Mouse (Mus musculus): ENCODE measurements around the gene D17H6S53E. TPM values are rescaled to one million over a fixed set of nuclear protein-coding genes. Genes with fewer than 3 reads are reported as not detected.

Gene D17H6S53E
- polyA plus RNA-seq, 1 experiment from 2014 or later = 9.6 TPM

DNA sequence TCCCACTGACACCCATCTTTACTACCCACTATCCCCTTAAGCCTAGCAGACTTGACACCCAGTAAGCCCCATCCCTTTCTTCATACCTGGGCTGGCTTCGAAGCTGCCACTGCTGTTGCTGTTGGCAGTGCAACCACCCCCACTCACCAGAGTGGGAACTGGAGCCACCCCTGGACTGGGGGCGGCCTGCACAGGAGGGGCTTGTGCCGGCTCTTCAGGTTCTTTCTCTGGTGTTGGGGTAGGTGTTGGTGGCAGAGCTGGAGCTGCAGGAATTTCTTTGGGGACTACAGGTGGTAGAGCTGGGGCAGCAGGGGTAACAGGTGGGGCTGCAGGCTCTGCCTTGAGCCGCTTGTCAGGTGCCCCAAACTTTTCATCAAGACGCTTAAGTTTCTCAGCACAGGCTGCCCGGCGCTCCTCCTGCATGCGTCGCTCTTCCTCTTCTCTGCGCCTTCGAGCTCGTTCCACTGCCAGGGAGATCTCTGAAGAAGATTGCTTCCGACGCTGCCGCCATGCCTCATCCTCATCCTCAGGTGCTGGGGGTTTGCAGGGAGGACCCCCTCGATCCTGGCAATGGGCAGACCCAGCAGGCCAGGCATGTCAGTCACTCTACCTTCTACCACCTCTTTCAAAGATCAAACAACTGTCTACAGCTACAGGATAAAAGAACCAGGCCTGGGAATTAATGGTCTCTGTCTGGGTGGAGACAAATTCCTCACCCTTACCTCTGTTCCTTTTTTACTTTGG, 32.8 kb downstream of the D17H6S53E start:
- 93% methylated on average over 16 of the region's 16 CpGs for WGBS
- H3K27me3 ChIP-seq (replicated peaks; ENCODE audit: low read depth, poor library complexity, severe bottlenecking) = no peaks in the 10 kb centered on the region
- no peak overlapping the region for H3K27ac ChIP-seq (replicated peaks)
- H3K4me1 ChIP-seq = peaks cover 34% of the 10 kb centered on the region
- peak overlapping the region; percentile 31; the same call in 1 of the 2 replicates for H3K4me3 ChIP-seq
- DNase-seq (ENCODE audit: low spot score) = no peak
- no peaks in the 10 kb centered on the region for H3K9me3 ChIP-seq
- H3K36me3 ChIP-seq (replicated peaks) = peaks cover 90% of the 10 kb centered on the region

DNA sequence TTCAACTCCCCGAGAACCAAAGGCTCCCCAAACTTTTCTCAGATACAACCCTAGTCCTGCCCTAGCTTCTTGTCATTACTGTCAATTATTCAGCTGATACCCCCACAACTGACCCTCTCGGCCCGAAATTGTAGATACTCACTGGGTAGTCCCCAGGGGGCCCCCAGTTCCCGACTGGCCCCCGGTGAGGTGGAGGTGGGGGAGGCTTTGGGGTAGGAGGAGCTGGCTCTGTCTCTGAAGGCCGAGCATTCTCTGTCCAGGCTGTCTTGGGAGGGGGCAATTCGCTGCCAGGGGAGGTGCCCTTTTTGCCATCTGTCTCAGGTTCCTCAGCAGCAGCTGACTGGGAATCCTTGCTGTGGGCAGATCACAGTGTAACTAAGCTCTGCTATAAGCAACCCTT, 33.5 kb downstream of the D17H6S53E start:
- Histone ChIP-seq H3K4me1 (peaks cover 28% of the 10 kb centered on the region), H3K9me3 (no peaks in the 10 kb centered on the region), H3K27me3 (replicated peaks; ENCODE audit: low read depth, poor library complexity, severe bottlenecking) (no peaks in the 10 kb centered on the region), H3K4me3 (no peak overlapping the region), H3K36me3 (replicated peaks) (peaks cover 84% of the 10 kb centered on the region), H3K27ac (replicated peaks) (no peak overlapping the region)
- 87% methylated on average over 7 of the region's 7 CpGs for WGBS
- DNase-seq (ENCODE audit: low spot score) = no peak

DNA sequence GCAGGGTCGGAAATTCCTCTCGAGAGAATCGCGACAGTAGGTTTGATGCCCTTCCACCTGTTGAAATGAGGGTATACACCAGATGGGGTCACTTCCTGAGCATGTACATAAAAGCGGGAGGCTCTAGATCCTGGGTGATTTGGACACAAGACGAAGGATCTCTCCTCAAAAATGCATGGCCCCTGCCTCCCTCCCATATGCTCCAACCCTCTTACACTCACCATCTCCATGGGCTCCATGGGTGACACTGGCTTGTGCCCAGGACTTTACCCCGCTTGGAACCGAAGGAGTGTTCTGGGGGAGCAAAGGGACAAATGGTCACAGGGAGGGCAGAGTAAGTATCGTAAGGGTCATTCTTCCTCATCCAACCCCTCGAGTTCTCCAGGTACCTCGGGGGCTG, 35.2 kb downstream of the D17H6S53E start:
- H3K36me3 ChIP-seq (replicated peaks) = peaks cover 66% of the 10 kb centered on the region
- peak overlapping the region; percentile 99; the same call in 1 of the 2 replicates for H3K4me3 ChIP-seq
- H3K9me3 ChIP-seq = no peaks in the 10 kb centered on the region
- DNase-seq (ENCODE audit: low spot score) = no peak
- peaks cover 30% of the 10 kb centered on the region for H3K4me1 ChIP-seq
- WGBS = 86% methylated on average over 11 of the region's 11 CpGs
- H3K27me3 ChIP-seq (replicated peaks; ENCODE audit: low read depth, poor library complexity, severe bottlenecking) = no peaks in the 10 kb centered on the region
- 0 out of 2 replicates have a peak overlapping the region, but pooled peaks have one; percentile 30 for H3K27ac ChIP-seq (replicated peaks)

DNA sequence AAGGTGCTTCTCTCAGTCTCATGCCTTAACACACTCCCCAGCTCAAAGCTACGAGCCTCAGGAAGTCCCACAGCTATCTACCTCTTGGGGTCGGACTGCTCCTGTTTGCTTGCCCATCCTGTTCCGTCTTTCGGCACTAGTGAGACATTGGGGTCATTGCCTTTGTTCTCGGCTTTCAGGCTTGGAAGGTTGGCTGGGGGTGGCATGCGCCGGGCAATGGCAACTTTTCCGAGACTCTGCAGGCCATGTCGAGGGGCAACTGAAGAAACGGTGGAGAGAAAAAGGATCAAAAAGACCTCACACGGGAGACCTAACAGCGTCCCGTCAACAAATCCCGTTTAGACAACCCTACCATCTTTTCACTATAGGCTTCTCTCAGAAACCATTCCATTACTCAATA, 35.9 kb downstream of the D17H6S53E start:
- 83% methylated on average over 14 of the region's 14 CpGs for WGBS
- H3K36me3 ChIP-seq (replicated peaks) = peaks cover 59% of the 10 kb centered on the region
- H3K4me1 ChIP-seq = peaks cover 31% of the 10 kb centered on the region

DNA sequence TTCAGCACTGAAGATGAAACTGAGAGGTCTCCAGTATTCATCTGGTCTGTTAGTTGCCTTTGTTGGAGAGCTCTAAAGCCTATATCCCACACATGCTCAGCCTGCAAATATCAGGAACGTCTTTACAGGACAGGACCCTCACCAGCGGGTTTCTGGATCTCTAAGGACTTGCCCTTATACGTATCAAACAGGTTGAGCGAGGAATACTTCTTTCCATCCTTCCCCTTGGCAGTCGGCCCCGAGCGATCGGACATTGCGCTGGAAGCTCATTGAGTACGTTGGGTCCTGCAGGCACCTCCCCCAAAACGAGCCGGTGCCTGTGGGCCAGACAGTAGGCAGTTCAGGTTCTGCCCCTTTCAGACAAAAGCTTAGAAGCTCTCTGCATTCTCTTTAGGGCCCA, 36.6 kb downstream of the D17H6S53E start:
- Histone ChIP-seq H3K27ac (replicated peaks) (peak overlapping the region; percentile 99; the same call in 1 of the 2 replicates), H3K9me3 (no peaks in the 10 kb centered on the region), H3K4me1 (peaks cover 31% of the 10 kb centered on the region), H3K36me3 (replicated peaks) (peaks cover 53% of the 10 kb centered on the region), H3K27me3 (replicated peaks; ENCODE audit: low read depth, poor library complexity, severe bottlenecking) (no peaks in the 10 kb centered on the region), H3K4me3 (peak overlapping the region; percentile 99)
- WGBS = 69% methylated on average over 12 of the region's 12 CpGs
- no peak for DNase-seq (ENCODE audit: low spot score)

More for the DNA sequence above, 35.9 kb downstream of the D17H6S53E start:
- peak overlapping the region; percentile 99 for H3K4me3 ChIP-seq
- DNase-seq (ENCODE audit: low spot score) = no peak
- H3K27ac ChIP-seq (replicated peaks) = peak overlapping the region; percentile 30; the same call in 1 of the 2 replicates
- H3K9me3 ChIP-seq = no peaks in the 10 kb centered on the region
- H3K27me3 ChIP-seq (replicated peaks; ENCODE audit: low read depth, poor library complexity, severe bottlenecking) = no peaks in the 10 kb centered on the region

DNA sequence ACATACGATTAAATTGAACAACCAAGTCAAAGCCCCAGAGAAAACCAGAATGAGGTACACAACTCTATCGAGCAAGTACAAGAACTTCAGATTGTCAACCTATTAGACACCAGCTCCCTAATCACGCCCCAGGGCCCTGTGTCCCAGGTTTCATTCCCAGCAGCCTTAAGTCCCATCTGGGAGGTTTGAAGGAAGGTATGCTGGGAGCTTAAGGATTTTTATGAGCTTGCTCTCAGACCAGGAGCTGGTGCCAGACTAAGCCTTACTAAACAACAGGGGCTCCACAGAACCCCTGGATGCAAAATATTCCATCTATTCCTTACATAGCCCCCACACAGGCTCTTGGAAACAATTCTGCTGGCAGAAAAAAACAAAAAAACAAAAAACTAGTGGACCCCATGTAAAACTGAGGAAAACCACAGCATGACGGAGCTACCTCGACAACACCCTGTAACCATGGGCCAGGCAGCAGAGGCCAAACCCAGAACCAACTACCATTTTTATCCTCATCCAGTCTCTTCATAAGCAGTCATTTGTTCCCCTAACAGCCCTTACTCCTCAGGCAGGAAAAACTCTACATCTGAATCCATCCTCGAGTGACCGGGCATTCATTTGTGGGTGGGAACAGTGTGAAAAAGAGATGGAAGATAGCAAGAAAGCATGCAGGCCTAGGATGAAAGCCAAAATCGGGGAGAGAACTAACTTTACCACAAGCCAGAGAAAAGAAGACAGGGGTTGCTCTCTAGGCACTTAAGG, 37.3 kb downstream of the D17H6S53E start:
- H3K36me3 ChIP-seq (replicated peaks) = peaks cover 45% of the 10 kb centered on the region
- no peak for DNase-seq (ENCODE audit: low spot score)
- H3K4me1 ChIP-seq = peaks cover 31% of the 10 kb centered on the region
- peak overlapping the region; percentile 99 for H3K27ac ChIP-seq (replicated peaks)
- 23% methylated on average over 8 of the region's 8 CpGs for WGBS
- H3K27me3 ChIP-seq (replicated peaks; ENCODE audit: low read depth, poor library complexity, severe bottlenecking) = no peaks in the 10 kb centered on the region
- H3K9me3 ChIP-seq = no peaks in the 10 kb centered on the region
- H3K4me3 ChIP-seq = peak overlapping the region; percentile 99

DNA sequence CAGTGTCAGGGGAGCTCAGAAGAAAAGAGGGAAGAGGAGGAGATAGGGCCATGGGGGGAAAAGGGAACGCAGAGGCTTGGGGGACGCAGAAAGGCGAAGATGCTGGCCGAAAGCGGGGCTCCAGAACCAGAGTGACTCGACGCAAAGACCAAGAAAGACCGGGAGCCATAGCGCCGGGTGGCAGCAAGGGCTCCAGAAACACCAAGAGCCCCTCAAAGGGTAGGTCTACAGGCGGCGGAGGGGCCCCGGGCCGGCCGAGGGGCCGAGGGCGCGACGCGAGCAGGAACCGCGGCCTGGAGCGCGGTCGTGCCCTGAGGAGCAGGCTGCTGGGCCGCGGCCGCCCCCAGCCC, 38.0 kb downstream of the D17H6S53E start:
- Histone ChIP-seq H3K4me1 (peaks cover 34% of the 10 kb centered on the region), H3K9me3 (no peaks in the 10 kb centered on the region), H3K27ac (replicated peaks) (peak overlapping the region; percentile 99), H3K27me3 (replicated peaks; ENCODE audit: low read depth, poor library complexity, severe bottlenecking) (no peaks in the 10 kb centered on the region), H3K36me3 (replicated peaks) (peaks cover 38% of the 10 kb centered on the region), H3K4me3 (peak overlapping the region; percentile 99)
- under 1% methylated on average over 28 of the region's 28 CpGs for WGBS
- no peak for DNase-seq (ENCODE audit: low spot score)

DNA sequence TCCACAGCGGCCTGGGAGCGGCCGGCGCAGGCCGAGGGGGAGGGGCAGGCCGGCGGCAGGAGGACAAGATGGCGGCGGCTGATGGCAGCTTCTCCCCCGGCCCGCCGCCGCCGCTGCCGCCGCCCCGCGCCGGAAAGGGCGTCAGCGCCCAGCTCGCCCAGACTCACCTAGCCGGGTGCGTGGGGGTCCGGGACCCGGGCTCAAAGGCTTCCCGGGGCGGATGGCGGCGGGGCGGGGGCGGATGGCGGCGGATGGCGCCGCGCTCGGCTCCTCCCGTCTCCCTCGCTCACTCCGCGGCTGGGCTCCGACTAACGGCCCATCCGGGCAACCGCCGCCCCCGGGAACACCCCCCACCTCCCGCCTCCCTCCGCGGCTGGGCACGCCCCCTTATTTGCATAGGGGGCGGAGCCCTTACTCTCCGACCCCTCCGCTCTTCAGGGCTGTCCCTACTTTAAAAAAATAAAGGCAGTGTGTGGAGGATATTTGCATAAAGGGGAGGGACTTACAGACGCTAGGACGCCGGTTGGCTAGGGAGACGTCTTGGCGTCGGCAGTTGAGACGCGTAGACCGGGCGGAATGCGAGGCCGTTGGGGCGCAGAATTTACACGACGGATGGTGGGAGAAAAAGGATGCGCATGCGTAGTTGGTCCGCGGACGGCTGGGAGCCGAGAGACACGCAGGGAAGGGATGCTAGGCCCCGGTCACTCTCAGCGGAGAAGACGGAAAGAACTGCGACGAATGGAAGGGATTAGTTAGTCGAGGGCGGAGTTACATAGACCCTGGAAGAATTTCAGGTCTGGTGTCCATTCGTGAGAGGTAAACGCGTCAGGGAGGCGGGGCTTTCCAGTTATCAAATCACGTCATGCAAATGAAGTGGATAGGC, 38.6 kb downstream of the D17H6S53E start, which contains the start of gene Prrc2a:
TSS of gene Prrc2a (minus strand) at position 330 of the 883 bp plus-strand sequence.
- under 1% methylated on average over 88 of the region's 89 CpGs for WGBS
- DNase-seq (ENCODE audit: low spot score) = peak; percentile 97
- Histone ChIP-seq H3K36me3 (replicated peaks) (peaks cover 32% of the 10 kb centered on the region), H3K27me3 (replicated peaks; ENCODE audit: low read depth, poor library complexity, severe bottlenecking) (no peaks in the 10 kb centered on the region), H3K4me3 (peak within 1 kb of the TSS; percentile 99), H3K4me1 (peaks cover 34% of the 10 kb centered on the region), H3K27ac (replicated peaks) (peak within 1 kb of the TSS; percentile 99), H3K9me3 (no peaks in the 10 kb centered on the region)

DNA sequence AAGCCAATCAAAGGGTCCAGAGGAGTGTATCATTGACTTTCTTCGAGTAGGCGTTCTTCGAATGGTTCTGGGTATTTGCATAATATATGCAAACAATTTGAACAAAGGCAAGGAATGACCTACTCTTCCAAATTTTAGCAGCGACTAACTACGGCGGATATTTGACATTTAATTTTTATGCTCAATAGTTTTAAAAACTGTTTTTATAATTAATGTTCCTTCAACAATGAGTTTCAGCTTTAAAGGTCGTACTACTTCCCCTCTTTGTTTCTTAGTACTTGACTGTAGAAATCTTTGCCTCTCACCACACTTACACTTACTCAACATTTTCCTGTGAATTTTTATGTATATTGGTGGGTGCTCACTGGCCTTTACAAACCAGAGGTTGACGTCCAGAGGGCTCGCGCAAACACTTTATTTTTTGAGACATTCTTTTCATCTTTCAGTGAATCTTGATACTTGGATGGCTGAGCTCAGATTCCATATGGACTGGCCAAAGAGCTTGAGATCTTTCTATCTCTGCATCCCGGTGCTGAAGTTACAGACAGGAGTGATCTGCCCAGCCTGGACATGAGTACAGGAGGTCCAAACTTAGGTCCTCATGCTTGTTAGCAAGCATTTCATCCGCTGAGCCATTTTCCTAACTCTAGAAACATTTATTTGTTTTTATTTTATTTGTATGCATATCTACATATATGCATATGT, 39.4 kb downstream of the D17H6S53E start:
- WGBS = 27% methylated on average over 12 of the region's 12 CpGs
- Histone ChIP-seq H3K27me3 (replicated peaks; ENCODE audit: low read depth, poor library complexity, severe bottlenecking) (no peaks in the 10 kb centered on the region), H3K4me3 (peak overlapping the region; percentile 99), H3K9me3 (no peaks in the 10 kb centered on the region), H3K27ac (replicated peaks) (peak overlapping the region; percentile 99), H3K36me3 (replicated peaks) (peaks cover 24% of the 10 kb centered on the region), H3K4me1 (peaks cover 34% of the 10 kb centered on the region)
- no peak for DNase-seq (ENCODE audit: low spot score)

DNA sequence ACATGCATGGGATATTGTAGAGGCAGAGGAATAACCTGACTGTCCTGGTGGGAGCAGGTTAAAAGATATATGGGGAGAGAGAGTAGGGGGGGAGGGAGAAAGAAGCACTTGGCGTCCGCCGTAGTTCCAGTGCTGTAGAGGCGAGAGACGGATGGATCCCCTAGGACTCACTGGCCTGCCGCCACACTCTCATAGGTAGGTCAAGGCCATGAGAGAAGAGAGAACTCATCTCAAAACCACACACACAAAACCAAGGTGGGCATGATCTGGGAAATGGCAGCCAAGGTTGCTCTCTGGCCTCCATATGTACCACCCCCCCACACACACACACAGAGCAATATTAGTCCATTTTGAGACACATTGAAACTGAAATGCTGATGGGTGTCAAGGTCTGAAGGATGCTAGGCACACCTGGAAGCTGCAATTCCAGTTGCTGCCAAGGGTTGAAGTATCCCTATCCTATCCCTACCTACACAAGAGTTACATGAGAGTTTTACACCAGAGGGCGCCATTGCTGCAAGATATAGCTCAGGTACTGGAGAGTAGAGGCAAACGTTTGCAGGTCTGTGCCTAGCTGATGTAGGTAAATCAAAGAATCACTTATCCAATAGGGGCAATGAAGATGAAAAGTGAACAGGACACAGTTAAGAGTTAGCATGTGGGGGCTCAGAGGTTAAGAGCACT, 40.3 kb downstream of the D17H6S53E start:
- H3K4me3 ChIP-seq = peak overlapping the region; percentile 99

DNA sequence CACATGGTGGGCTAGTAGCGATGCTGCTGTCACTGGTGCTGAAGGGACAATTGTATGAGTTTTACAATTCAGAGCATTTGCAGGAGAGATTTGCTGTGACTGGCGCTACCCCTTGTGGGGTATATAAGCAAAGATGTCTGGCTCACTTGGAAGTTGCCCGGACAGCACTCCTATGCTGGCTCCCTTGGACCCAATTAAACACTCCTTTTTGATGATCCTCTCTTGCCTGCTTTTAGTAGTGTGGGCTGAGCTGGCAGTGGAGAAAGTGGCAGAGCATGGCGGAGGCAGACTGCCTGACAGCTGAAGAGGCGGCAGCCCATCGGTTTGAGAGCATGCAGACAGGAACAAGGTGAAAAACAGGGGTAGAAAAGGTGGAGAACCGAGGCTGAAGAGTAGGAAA, 41.6 kb downstream of the D17H6S53E start:
- no peak for DNase-seq (ENCODE audit: low spot score)
- Histone ChIP-seq H3K9me3 (no peaks in the 10 kb centered on the region), H3K27me3 (replicated peaks; ENCODE audit: low read depth, poor library complexity, severe bottlenecking) (no peaks in the 10 kb centered on the region), H3K36me3 (replicated peaks) (peaks cover 2% of the 10 kb centered on the region), H3K4me3 (no peak overlapping the region), H3K27ac (replicated peaks) (no peak overlapping the region), H3K4me1 (peaks cover 20% of the 10 kb centered on the region)
- WGBS = 87% methylated on average over 7 of the region's 7 CpGs

More for the DNA sequence above, 40.3 kb downstream of the D17H6S53E start:
- no peaks in the 10 kb centered on the region for H3K27me3 ChIP-seq (replicated peaks; ENCODE audit: low read depth, poor library complexity, severe bottlenecking)
- no peaks in the 10 kb centered on the region for H3K9me3 ChIP-seq
- 74% methylated on average over 8 of the region's 8 CpGs for WGBS
- H3K27ac ChIP-seq (replicated peaks) = peak overlapping the region; percentile 99
- H3K4me1 ChIP-seq = peaks cover 33% of the 10 kb centered on the region
- peaks cover 15% of the 10 kb centered on the region for H3K36me3 ChIP-seq (replicated peaks)
- peak; percentile 54 for DNase-seq (ENCODE audit: low spot score)

Measured in embryonic facial prominence, embryonic 10.5 days (tissue).